Mouse (Mus musculus): ENCODE data around the gene Dhx30.
"Not testable (repeated sequence)": the region's sequence is repeated elsewhere in the genome, so short reads cannot be mapped to it uniquely, and the experiment has no call there.

Gene Dhx30

DNA sequence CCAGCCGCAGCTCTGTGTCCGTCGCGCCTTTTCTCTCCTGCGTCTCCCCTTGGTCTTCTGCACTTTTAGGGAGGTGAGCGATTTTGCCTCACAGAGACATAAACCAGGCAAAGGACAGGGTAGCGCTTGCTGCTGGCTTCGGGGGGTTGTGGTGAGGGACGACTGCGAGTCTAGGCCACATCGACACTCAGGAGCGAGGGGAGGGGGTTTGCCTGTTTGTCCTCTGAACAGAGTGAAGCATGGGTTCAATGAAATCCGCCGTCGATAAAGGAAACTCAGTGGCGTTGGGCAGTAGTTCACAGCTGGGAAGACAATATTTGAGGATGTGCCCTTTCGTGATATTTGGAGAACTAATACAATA lies at the start of gene Dhx30:
Dhx30 (minus strand) TSS at position 52 of the 361 bp plus-strand sequence.
- DNase-seq (ENCODE audit: low spot score): no peak

DNA sequence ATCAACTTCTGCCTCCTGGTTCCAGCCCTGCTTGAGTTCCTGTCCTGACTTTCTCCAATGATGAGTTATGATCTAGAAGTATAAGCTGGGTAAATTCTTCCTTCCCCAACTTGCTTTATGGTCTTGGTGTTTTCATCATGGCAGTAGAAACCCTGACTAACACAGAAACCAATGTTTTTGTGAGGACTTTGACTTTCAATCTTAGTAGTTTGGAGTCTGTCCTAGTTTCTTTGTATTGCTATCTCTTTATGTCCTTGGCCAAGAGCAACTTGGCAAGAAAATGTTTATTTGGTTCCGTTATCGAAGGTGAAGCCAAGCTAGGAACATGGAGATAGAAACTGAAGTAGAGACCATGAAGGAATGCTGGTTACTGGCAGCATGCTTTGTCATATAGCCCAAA lies 45.4 kb upstream of the Dhx30 start:
- DNase-seq (ENCODE audit: low spot score): no peak

DNA sequence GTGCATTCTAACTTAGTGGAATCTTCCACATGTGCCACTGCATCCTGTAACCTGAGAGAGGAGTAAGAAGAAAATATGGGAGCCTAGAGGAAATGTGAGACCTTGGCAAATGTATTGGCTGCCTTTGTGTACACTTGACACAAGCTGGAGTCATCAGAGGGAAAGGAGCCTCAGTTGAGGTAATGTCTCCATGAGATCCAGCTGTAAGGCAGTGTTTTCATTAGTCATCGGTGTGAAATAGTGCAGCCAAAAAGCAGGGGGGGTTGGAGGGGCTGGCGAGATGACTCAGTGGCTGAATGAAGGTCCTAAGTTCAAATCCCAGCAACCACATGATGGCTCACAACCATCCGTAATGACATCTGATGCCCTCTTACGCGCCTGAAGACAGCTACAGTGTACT lies 44.8 kb upstream of the Dhx30 start:
- DNase-seq (ENCODE audit: low spot score): no peak

DNA sequence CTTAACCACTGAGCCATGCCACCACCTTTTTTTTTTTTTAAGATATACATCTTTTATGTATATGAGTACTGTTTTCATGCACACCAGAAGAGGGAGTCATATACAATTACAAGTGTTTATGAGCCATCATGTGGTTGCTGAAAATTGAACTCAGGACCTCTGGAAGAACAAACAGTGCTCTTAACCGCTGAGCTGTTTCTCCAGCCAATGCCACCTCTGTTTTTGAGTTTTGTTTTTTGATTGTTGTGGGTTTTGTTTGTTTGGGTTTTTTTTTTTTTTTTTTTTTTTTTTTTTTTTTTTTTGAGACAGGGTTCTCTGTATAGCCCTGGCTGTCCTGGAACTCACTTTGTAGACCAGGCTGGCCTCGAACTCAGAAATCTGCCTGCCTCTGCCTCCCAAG lies 42.9 kb upstream of the Dhx30 start:
- DNase-seq (ENCODE audit: low spot score): not testable (repeated sequence)

DNA sequence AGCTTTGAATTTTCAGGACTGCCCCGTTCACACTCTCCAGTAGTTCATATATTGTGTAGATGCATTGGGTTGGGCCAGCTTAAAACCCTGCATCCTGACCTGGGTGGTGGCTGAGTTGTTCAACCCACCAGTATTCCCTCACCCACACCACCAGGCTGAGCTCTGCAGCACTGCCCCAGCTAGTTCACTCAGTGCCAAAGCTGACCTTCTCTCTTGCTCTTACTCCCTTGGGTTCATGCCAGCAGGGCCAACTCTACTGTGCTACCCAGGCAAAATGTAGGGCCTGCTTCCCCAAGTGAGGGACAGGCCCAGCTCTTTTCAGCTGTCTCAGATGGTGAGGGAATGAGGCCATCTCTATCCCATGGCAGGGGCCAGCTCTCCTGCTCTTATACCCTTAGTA lies 41.4 kb upstream of the Dhx30 start:
- no peak for DNase-seq (ENCODE audit: low spot score)

DNA sequence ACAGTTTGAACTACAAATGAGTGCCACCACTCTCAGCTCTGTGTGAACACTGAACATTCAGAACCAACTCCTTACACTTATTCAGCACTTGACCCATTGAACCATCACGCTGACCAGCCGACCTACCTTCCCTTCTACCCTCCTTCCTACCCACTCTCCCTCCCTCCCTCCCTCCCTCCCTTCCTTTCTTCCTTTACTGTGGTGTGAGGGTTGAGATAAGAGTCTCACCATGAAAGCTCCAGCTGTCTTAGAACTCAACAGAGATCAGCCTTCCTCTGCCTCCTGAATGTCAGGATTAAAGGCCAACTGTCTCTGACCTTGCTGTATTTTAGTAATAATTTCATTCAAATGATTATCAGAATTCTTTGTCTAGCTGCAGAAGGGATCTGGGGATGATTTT lies 31.0 kb upstream of the Dhx30 start:
- DNase-seq (ENCODE audit: low spot score): no peak

DNA sequence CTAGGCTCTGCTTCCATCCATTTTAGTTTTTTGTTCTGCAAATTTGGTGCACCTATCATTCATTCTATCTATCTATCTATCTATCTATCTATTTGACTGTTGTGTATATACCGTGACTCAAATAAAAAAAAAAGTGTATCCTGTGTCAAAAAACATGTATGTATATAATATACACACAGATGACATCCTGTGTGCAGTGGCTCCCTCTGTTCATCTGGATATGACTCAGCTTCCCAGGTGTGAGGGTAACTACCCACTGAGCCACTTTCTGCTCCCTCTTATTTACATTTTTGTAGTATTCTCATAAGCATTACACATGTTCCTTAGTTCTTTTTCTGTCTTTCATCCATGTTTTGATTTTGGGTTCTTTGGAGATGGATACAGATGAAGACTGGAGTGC lies 24.5 kb upstream of the Dhx30 start:
- no peak for DNase-seq (ENCODE audit: low spot score)

DNA sequence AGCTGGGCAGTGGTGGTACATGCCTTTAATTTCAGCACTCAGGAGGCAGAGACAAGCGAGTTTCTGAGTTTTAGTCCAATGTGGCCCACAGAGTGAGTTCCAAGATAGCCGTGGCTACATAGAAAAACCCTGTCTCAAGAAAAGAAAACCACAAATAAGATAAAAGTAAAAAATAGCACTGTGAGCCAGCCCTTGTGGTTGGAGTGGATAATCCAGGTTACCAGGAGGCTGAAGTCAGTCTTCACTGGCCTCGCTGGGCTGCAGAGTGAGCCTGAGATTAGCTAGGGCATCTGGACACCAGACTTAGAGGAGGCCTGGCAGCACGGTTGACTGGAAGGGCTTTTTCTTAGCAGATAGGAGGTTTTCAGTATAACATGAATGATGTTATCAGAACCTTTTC lies 21.5 kb upstream of the Dhx30 start:
- DNase-seq (ENCODE audit: low spot score): no peak

DNA sequence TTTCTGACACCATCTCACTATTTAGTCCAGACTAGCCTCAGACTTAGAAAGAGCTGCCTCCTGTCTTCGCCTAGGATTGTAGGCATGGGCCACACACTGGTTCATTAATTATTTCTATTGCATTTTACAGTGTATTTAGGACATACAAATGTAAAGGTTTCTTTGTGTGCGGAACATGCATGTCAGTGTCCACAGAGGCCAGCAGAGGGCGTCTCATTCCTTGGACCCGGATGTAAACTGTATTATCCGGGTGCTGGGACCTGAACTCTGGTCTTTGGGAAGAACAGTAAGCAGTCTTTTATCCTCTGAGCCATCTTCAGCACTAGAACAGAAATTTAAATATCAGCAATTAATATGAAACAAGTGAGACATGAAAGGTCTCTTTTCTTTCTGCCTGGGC lies 16.5 kb upstream of the Dhx30 start:
- DNase-seq (ENCODE audit: low spot score): no peak

DNA sequence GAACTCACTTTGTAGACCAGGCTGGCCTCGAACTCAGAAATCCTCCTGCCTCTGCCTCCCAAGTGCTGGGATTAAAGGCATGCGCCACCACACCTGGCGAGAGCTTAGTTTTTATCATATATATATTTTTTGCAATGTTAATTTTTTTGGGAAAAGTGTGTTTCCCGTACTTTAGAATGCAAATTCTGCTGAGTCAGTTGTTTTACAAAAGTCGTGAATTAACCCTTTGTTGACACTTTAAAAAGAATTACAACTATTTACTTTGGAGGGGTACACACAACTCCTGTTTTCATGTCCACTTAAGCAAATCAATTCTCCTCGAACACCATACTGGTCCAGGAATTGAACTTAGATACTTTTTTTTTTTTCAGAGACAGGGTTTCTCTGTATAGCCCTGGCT lies 15.3 kb upstream of the Dhx30 start:
- no peak for DNase-seq (ENCODE audit: low spot score)

DNA sequence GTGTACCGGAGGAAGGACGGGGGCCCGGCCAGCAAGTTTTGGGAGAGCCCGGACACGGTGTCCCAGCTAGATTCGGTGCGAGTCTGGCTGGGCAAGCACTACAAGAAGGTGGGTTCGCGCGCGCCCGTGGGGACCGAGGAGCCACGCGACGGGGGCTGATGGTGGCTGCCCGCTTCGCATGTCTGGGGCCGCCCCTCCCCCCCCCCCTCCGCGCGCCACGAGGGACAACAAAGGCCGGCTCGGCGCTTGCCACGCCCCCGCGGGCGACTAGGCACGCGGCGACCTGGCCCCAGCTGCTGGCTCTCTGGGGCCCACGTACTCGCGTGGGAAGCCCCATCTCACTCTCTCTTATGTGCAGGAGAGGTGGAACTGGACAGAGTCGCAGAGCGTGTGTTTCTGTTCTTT lies 14.6 kb upstream of the Dhx30 start:
- no peak for DNase-seq (ENCODE audit: low spot score)

DNA sequence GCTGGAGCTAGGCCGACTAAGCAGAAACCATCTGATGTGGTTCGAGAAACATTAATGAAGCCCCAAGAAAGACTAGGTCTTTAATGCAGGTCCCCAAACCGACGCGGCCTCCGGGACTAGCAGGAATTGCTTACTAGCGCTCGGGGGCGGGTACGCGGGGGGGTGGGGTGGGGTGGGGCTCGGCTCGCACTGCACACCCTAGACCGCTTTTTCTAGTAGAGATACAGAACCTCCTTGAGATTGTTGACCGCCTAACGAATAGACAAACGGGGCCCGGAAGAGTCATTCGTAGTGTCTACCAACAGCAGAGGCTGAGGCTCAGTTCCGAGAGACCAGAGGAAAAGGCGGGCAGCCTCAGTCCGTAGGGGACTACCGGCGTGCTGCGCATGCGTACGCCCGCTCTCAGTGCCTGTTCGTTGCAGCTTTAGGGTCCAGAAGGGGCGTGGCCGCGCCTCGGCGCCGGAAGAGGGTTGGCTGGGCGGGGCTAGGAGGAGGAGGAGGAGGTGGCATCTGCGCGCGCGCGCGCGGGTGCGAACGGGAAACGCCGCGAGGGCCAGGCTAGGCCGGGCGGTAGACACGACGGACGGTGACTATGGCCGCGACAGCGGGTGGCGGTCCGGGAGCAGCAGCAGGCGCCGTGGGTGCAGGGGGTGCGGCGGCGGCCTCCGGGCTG lies 14.0 kb upstream of the Dhx30 start:
- DNase-seq (ENCODE audit: low spot score): peak; percentile 93

DNA sequence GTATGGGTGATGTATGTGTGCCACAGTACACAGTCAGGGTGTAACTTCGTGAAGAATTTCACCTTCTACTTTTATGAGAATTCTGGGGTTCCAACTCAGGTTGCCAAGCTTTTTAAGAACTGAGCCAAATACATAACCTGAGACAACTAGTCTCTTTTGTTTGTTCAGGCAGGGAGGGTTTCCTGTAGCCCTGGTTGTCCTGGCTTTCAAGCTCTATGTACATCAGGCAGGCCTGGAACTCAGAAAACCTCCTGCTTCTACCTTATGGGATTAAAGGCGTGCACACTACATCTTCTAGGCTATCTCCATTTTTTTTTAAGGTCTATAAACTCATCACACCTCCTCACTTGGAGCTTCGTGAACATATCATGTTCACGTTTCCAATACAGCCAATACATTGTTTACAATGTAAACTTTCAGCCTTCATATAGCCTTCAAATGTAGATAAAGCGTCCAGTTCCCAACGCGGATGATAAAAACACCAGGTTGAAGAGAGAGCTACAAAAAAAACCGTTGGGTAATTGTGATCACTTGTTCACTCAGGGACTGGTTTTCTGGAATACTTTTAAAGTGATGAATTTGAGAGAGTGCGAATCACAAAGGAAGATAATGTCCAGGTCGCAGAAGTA lies 13.4 kb upstream of the Dhx30 start:
- no peak for DNase-seq (ENCODE audit: low spot score)

DNA sequence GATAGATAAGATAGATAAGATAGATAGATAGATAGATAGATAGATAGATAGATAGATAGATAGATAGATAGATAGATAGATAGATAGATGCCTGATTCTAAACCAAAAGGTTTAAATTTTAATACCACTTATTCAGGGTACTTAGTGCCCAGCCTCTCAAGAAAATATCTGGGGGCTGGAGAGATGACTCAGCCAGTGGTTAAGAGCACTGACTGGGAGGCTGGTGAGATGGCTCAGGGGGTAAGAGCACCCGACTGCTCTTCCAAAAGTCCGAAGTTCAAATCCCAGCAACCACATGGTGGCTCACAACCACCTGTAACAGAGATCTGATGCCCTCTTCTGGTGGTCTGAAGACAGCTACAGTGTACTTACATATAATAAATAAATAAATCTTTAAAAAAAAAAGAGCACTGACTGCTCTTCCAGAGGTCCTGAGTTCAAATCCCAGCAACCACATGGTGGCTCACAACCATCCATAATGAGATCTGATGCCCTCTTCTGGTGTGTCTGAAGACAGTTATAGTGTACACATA lies 6.4 kb upstream of the Dhx30 start:
- not testable (repeated sequence) for DNase-seq (ENCODE audit: low spot score)

DNA sequence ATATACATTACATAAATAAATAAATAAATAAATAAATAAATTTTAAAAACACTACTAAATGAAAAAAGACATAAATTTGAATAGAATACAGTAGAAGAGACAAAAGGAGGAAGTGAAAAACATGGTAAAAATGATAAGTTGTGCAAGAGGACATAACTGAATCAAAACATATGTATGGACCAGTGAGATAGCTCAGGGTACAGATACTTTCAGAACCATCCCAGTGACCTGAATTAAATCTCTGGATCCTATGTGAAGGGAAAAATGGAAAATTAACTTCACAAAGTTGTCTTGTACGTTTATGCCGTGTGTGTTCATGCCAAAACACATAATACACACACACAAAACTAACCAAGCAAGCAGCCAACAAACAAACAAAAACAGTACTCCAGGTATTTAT lies 5.7 kb upstream of the Dhx30 start:
- DNase-seq (ENCODE audit: low spot score): no peak

DNA sequence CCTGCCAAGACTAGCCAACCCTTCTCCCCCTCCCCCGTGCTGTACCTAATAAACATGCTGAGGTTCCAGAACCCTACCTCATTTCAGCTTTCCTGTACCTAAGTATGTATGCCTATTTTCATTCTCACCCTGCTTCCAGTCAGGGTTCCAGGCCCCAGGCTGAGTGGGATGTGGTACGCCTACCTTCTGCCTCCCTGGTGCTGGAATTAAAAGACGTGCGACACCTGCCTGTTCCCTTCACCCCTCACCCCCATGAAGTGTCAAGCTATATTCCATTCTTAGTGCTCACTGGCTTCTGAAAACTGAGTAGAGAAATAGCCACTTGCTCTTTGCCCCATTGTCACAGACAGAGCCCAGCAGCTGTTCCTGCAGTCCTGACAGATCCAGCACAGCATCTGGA lies 3.8 kb upstream of the Dhx30 start:
- no peak for DNase-seq (ENCODE audit: low spot score)

DNA sequence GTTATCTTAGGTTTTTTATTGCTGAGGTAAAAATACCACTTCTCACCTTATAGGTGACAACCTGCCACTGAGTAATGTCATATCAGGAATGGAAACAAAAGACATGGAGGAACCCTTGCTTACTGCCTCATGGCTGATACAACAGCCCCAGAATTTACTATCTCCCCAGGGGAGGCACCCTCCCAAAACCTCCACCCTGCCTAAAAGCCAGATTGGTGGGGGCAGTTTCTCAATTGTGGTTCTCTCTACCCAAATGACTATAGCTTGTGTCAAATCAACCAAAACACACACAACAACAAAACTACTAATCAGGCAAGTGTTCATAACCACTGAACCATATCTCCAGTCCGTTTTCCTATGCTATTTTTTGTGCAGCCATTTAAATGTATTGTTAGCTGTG lies 619 bp upstream of the Dhx30 start:
- no peak for DNase-seq (ENCODE audit: low spot score)

DNA sequence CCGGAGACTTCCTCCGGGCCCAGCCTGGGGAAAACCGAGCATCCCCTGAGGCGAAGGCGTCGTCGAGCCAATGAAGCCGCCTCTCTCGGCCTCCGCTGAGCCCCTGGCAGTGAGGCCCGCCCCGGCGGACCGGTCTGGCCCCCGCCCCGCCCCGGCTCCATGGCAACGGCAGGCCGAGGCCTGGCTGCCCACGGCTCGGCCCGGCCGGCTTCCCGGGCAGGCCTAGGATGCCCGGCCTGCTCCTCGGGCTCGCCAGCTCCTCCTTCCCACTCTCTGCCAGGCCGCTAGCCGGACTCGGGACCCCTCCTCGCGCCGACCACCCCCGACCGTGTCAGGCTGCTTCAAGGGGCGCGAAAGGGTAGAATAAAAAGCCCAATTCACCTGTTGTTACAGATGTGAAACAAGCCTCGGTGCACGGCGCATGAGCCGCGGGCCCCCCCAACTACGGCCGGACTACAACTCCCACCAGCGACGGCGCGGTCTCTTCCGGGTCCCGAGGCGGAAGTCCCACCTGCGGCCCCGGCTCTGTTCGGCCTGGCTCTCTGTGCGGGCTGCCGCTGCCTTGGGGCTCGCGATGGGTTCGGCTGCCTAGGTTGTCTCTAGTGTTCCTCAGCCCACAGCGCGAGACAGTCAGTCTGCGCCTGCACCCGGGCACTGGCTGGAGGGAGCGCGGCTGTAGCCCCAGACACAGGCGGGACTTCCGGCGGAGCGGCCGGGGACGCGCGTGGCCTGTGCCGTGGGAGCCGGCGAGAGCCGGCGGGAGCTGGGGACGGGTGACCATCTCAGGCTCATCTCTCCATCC lies 452 bp downstream of the Dhx30 start, which contains the start of gene Smarcc1:
Smarcc1 (plus strand) TSS at position 732 of the 802 bp plus-strand sequence.
- peak; percentile 80 for DNase-seq (ENCODE audit: low spot score)

DNA sequence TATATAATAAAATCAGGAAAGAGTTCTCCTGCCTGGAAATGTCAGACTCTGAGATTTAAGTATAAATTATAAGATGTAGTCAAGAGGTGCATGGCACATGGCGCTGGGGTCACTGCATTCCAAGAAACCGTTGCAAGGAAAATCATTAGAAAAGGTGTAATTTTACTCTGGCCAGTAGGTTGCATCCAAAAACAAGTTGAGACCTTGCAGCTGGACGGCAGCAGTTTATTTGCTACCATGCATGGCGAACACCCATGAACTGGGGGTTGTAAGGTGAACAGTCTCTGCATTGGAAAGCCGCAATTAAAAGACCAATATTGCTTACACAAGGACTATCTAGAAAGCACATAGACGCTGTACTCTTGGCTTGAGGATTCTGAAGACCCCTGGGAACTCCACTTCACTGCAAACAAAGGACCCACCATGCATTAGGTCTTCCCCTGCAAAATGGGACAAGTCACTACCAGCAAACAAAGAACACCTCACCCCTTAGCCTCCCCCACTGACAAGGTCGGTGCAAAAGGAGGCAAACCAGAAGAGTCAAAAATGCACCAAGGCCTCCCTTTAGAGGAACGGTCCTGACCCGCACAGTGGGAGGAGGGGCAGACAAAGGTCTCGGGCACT lies 1.2 kb downstream of the Dhx30 start:
- peak; percentile 21 for DNase-seq (ENCODE audit: low spot score)

DNA sequence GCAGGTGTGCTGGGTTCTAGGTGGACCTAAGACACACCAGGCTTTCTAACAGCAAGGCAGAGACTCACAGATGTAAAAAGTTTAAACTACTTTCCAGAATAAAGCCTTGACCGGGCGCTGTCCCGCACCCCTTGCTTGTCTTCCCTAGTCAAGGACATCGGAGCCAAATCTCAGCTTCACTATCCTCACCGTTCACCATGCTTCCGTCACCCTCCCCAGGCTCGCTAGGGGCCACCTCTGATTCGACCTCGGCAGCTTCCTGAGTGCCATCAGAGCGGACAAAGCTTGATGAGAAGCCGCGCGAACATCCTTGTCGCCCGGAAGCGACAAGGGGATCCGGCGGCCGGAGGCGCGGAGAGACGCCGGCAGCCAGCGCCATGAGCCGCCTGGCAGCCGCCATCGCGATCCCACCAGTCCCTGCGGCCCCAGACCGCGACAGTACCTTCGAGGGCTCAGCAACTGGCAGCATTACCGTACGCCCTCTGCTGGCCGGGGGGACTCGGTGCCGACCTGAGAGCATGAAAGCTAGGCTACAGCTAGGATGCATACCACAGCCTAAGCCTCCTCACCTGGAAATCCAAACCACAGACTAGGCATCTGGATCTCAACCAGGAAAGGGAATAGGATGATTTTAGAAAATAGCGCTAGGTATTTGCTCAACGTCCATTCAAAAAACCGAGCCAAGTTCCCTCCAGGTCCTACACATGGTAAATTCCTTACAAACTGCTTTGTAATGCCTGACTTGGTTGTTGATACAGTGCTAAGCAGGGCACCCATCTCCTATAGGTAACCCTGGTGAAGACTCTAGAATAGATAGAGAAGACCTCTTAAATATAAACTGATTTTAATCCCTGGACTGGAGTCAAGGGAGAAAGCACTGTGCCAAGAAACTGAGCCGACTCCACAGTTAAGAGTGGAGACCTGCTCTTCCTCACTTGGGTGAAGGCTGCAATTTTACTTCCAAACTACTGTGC lies 16.7 kb downstream of the Dhx30 start:
- peak; percentile 86 for DNase-seq (ENCODE audit: low spot score)

DNA sequence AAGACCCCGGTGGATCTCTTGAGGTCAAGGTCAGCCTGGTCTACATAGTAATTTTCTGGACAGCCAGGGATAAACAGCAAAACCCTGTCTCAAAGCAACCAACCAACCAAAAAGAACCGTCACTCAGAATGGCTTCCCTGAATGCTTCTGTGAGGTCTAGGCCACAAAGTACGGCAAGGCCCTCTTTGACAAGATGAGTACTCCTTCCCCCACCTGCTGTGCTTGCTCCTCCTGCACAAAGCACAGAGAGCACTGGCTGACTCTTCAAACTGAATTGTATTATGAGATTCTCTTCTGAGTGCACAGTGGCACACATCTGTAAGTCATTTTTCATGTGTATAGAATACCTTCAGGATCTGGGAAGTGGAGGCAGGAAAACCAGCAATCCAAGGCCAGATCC lies 19.8 kb downstream of the Dhx30 start:
- DNase-seq (ENCODE audit: low spot score): no peak
